Mouse (Mus musculus) cerebellum, adult (tissue): ENCODE data around the gene Mettl7b.
"Not testable (repeated sequence)": the region's sequence is repeated elsewhere in the genome, so short reads cannot be mapped to it uniquely, and the experiment has no call there.

Experiments used
- ATAC-seq: cut with Nextera tagmentation; 2 replicates; pipeline ENCODE4 v1.9.2; 2017; ENCODE audit warnings: mild to moderate bottlenecking, moderate library complexity, mixed read lengths; ENCODE audit not compliant: insufficient number of reproducible peaks, low FRiP score, low TSS enrichment

Gene Mettl7b

DNA sequence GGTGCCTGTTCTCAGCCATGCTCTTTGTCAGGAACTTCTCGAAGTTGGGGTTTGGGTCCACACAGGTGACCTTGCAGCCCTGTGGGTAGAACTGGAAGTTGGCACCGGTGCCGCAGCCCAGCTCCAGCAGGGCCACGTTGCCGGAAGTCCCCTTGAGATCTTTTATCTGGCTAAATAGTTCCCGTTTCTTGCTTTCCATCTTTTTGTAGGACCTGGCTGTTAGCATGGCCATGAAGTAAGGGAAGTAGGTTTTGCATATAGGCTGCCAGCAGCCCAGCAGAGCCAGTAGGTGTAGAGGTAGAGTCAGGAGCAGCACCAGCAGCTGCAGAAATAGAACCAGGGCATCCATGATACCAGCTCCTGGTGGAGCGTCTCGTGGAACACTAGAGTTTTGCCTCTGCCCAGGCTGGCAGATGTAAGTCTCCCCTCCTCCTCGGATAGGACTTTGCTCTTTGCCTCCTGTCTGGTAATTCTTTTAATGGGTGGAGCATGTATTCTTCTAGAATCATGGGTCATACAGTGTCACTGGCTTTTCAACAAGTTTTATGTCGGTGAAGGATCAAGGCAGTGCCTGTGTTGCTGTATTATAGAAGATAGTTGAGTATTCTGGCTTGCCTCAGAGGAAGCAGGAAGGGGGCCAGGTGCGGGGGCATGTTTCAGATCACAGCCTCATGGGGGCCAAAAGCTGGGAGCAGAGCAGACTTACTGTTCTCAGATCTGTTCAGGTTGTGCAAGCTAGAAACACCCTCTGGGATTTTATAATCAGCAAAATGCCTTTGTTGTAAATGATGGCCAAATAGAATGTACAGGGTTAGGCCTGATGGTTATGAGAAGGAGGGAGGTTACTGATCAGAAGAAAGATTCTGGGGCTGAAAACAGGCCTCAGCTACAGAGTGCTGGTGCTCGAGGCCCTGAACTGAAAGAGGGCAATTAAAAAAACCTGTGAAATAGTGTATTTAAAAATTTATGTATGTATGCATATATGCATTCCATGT is at the start of gene Mettl7b:
Gene Mettl7b (minus strand): TSS at position 399 of the 995 bp plus-strand sequence.
- ATAC-seq, result no peak

DNA sequence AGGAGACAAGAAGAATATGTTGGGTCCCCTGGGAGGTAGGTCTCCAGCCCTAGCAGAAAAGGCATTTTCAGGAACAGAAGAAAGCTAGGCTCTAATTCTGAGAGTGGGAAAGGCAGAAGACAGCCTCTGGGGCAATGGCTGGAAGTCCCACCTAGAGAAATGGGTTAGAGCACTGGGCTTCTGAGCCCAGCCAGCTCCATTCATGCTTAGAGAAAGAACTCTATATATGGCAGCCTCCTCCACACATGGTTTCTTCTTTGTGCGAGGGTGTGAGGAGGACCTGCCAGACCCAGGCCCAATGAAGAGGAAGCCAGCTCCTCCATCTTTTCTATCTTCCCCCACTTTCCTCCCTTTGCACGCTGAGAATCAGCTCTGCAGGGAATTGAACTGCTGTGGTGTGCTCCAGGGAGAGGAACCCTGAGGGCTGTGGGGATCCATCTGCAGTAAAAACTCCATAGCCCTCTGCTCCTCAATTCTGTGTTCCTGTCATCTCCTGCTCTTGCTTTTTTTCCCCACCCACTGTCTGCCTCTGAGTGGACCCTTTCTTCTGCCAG is 49.6 kb upstream of the Mettl7b start, which contains the start of gene Olfr763:
Gene Olfr763 (plus strand): TSS at position 504 of the 554 bp plus-strand sequence.
- no peak for ATAC-seq

DNA sequence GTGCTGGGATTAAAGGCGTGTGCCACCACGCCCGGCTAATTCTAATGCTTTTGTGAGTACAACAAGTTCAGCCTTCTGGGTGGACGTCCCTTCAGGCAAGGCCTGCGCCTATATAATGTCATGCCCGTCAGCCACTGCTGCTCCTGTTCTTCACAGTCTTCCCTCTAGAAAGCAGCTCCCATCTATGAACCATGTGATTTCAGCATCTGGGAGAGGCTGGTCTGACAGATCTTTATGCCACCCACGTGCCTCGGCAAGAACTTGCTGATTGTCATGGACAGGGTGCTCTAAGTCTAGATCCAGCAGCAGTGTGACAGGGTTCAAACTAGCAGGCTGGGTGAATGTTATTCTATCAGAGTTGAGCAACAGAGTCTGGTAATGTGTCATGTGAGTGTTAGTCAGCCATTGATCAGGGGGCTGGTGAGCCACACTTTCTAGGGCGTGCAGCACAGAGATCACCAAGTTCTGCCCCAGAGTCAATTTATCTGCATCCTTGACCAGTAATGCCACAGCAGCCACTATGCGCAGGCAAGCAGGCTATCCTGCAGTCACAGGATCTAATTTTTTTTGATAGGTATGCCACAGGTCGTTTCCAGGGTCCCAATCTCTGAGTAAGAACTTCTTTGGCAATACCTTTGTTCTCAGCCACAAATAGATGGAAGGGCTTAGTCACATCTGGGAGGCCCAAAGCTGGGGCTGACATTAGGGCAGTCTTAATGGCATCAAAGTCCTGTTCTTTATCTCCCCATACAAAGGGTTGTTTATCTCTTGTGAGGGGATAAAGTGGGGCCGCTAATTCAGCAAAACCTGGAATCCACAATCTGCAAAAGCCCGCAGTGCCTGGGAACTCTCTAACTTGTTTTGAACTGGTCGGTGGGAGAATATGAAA is 43.5 kb upstream of the Mettl7b start:
- ATAC-seq, result no peak

DNA sequence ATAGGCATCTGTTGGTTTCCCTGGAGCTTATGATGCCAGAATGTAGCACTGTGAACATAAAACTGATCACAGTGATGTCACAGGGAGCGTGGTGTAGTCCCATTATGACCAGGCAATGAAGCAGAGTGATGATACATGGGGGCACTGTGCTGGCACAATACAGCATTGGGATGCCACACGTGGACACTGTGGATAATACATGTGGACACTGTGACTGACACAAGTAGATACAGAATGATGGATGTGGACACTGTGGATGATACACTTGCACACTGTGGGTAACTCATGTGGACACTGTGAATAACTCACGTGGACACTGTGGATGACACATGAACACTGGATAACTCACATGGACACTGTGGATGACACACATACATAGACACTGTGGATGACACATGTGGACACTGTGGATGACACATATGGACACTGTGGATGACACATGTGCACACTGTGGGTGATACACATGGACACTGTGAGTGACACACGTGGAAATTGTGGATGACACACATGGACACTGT is 35.8 kb upstream of the Mettl7b start:
- ATAC-seq, result no peak

DNA sequence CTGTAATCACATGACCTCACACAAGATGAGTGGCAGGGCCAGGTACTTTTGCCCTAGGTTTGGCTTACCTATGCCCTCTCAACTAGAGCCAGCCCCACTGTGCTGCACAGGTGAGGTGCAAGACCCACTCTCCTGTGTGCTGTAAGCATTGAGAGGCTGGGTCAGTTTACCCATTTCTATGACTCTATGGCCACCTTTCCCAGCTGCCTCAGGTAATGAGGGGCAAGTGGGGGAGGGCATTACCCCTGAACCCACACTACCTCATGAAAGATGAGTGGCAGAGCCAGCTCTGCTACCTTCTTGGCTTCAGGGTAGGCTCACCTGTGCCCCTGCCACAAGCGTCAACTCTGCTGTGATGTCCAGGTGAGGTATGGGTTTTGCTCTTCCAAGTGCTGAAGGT is 35.0 kb upstream of the Mettl7b start:
- ATAC-seq, result no peak

DNA sequence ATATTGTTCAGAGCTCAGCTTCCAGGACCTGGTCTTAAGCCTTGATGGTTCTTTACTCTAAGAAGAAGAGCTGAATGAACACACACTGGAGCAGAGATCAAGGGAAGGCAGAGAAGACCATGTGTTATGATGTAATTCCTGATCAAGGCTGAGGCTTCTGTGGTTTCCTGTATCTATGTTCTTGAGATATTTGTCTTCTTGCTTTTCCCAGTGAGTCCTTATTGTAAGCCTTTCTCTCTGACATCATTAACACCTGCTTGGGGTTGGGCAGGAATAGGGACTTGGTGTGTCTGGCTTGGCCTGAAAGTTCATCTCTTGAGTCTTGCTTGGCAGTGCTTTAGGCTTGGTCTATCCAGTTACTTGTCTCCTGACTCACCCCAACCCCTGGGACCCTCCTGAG is 30.2 kb upstream of the Mettl7b start:
- ATAC-seq, result no peak

DNA sequence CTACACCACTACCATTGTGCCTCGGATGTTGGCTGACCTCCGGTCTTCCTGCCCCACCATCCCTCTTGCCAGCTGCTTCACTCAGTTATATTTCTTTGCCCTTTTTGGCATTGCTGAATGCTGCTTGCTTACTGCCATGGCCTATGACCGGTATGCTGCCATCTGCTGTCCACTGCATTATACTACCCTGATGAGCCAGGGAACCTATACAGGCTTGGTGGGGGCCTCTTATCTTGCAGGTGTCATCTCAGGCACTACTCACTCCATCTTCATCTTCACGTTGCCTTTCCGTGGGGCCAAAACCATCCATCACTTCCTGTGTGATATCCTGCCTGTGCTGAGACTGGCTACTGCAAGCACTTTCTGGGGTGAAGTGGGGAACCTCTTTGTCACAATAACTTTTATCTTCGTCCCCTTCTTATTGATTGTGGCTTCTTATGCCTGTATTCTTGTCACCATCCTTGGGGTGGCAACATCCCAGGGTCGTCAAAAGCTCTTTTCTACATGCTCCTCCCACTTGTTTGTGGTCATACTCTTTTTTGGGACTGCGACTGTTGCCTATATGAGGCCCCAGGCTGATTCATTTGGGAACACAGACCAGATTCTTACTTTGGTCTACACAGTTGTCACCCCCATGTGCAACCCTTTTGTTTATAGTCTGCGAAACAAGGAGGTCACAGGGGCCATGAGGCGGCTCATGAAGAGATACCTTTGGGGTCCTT is 29.5 kb upstream of the Mettl7b start:
- 0 out of 2 replicates have a peak, but pooled peaks have one; percentile 58 for ATAC-seq

DNA sequence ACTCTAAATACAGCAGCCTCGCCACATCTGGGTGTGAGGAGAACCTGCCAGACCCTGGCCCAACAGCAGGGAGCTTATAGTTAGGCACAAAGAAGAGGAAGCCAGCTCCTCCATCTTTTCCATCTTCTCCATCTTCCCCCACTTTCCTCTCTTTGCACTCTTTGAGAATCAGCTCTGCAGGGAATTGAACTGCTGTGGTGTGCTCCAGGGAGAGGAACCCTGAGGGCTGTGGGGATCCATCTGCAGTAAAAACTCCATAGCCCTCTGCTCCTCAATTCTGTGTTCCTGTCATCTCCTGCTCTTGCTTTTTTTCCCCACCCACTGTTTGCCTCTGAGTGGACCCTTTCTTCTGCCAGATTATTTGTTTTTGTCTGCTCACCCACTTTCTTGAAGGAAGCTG is 28.3 kb upstream of the Mettl7b start, which contains the start of gene Olfr9:
Gene Olfr9 (plus strand): TSS at position 301 of the 400 bp plus-strand sequence.
- not testable (repeated sequence) for ATAC-seq

DNA sequence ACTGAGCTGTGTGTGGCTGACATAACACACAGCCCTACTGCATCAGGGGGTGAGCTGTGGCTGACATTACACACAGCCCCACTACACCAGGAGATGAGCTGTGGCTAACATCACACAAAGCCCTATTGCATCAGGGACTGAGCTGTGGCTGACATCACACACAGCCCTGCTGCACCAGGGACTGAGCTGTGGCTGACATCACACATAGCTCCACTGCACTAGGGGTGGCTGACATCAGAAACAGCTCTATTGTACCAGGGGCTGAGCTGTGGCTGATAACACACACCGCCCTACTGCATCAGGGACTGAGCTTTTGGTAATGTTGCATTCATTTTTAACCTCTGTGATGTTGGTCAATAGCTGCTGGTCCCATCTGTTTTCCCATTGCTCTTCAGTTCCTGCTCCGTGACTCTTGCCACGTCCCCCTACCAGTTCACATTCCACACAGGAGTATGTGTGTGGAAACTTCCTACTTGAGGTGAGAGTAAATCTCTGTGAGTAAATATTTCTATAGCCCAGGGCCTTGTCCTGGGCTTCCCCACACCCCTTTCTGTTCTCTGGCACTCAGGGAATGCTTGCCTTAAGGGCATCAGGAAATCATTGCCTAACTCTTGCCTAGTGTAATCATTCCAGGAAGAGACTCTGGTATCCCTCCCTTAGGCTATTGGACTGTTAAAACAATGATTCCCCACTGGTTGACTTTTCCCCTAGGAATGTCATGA is 20.0 kb upstream of the Mettl7b start:
- ATAC-seq, result no peak

DNA sequence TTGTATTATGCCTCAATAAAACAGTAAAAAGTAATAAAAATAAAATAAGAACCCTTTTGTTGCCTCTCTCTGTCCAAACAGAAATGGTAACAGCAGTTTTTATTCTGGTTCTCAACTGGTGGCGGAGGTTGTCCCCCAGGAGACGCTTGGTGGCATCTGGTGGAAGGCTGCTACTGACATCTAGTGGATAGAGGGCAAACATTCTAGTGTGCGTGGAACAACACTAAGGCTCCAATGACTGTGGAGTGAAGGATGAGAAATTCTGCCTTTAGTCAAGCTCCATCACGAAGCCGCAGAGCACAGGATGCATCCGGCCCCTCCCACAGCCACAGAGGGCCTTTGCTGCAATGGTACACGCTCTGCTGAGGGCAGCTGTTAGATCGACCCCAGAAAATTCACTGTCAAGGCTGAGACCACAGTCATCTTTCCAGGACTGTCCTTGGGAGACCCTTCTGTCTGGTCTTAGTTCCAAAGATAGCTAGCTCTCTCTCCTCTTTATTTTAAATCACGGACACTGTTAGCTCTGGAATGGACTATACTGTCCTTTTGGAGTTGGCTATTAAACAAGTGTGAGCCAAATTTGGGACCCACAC is 16.8 kb upstream of the Mettl7b start:
- peak; percentile 94 for ATAC-seq

DNA sequence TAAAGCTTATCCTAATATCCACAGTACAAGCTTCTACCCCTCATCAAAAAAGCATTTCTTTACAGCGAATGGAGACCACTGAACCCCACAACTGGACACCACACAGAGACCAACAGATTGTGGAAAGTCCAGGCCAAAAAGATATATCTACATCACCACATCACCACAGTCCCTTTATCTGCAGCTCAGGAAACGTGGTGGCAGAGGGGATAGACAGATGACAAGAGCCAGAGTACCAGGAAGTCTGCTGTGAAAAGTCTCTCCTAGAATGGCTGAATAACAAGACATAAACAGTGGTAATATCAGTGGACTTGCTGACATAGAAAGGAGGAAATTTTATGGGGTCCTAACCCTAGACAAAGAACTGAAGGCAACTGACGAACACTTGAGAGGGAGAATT is 15.6 kb upstream of the Mettl7b start:
- ATAC-seq, result no peak

DNA sequence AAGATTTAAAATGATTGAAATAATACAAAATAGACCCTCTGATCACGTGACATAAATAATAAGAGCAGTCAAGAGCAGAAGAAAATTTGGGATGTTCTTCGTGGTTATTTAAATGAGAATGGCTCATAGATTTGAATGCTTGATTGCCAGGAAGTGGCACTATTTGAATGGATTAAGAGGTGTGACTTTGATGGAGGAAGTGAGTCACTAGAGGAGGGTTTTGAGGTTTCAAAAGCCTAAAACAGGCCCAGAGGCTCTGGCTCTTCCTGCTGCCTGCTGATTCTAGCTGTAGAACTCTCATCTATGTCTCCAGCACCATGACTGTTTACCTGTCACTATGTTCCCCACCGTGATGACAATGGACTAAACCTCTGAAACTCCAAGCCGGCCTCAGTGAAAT is 12.1 kb upstream of the Mettl7b start:
- ATAC-seq, result no peak

DNA sequence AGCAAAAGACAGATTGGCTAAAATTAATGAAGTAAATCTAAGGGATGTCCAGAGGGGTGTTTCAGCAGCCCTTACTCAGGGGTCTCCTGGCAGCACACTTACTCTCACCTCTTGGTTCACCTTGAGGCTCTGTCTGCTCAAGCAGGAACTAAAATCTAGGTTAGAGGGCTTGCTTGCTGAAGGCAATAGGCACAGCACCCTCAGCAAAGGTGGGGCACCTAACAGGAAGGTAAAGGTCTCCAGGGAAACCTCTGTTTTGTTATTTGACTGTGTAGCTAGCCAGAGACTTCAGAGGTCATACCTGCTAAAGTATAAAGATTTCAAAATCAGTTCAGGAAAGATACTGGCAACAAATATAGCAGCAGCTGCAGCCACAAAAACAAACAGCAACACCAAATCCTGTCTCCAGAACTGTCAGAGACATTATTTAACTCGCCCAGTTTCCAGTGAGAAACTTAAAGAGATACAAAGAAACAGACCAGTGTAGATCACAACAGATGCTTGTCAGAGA is 10.0 kb upstream of the Mettl7b start:
- ATAC-seq, result no peak

DNA sequence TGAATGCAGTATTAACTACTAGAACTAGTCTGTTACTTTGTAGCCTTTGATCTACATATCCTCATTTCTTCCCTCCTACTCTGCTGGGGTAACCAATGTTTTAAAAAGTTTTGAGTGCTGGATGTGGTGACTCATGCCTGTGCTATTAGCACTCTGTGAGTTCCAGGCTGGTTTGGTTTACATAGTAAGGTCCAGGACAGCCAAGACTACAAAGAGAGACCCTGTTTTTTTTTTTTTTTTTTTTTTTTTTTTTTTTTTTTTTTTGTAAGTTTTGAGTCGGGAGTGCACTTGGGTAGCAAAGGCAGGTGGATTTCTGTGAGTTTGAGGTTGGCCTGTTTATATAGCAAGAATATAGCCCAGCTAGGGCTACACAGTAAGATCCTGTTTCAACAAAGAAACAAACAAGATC is 7.6 kb upstream of the Mettl7b start:
- no peak for ATAC-seq

DNA sequence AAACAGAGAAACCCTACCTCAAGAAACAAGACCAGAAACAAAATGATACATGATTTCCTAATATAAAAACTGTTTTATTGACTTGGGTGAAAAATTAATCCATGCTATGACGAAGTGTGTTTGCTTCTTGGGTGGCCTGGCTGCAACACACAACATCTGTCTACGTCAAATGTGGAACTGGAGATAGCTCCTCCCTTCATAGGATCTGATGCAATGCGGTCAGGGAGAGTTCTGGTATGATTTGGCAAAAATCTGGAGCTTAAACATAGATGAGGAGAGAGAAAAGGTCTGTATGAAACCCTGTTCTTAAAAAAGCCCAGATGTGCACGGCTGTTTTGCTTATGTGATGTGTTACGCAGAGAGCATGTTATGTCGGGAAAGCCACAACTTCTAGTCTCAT is 5.1 kb upstream of the Mettl7b start:
- no peak for ATAC-seq

DNA sequence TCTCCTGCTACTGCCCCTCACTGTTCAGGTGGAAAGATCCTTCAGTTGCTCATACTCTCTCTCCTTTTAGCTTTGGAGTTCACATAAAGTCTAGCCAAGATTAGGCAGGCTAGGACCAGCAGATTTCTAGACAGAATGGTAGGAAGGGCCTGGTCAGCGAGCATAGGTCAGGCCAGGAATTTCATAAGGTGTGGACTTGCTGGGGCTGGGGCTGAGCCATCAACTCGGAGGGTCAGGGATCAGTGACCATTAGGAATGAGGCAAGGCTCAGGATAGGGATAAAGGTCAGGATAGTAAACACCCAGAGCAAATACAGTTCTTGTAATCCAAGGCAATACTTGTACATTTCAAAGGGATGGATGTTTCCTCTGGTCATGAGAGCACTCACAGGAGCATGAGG is 4.2 kb upstream of the Mettl7b start:
- no peak for ATAC-seq

DNA sequence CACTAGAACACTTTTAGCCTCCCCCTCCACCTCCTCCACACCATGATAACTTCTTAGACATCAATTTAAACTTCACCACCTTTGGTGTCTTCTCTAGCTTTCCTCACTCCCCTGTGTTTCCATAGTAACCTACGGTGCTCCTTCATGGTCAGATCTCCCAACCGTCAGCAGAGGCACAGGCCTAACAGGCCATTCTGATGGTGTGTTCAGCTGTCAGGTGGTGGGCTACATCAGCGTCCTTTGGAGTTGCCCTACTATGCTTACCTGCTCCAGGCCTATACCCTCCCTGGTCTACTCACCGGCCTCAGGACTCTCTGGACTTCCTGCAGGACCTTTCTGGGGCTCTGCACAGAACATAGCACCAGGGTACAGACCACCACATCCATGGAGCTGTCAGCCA is 646 bp downstream of the Mettl7b start:
- no peak for ATAC-seq

DNA sequence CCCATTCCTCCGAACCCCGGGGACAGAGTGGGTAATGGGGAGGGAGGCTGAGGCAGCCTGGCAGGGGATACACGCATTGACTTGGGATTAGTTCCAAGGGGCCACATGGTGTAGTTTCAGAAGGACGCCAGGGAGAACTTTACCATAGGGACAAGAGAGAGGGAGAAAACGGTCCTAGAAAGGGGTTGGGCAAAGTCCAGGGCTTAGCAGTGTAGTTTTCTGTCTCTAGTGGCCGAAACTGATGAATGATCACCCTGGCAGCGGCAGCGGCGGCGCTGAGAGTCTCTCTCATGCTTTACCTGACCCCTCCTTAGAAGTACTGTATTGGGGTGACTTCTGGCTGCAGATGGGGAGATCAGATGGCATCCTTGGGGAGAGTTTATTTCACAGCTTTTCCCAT is 2.4 kb downstream of the Mettl7b start:
- no peak for ATAC-seq
